23 mouse cellular contexts compared by ENCODE assay signal in the genomic region with DNA sequence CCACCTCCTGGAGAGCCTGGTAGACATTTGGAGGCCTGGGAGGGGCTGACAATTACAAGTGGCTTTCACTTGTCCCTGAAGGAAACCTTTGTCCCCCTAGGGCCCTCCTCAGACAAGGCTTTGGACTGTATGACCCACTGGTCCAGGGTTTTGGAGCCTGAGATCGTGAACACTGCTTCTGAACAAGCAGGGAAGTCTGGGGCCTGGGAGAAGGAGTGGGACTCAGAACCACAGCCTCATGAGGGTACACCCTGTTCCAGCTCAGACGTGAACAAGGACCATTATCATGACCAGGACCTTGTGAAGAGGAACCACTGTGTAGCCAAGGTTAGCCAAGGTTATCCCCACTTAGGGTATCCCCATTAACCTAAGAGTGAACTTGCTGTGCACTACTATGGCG. TPM values are rescaled to one million over a fixed set of nuclear protein-coding genes. Genes with fewer than 3 reads are reported as not detected.
DNase-seq lines count a peak whose midpoint lies in the region; ATAC-seq and TF ChIP-seq lines count a peak whose summit lies in the region.
"Had no signal": no experiment of that assay in that cellular context is flagged by ENCODE, and none has a peak within 500 bp of the region (broad histone marks: within the 10 kb centered on the region; RNA-seq: fewer than 3 reads in every experiment).

No protein-coding gene starts in this region.

- no peak overlapping the region for H3K4me2 ChIP-seq in intestine, embryonic 14.5 days (ENCODE audit: low read length)
- no peak overlapping the region for H3K4me2 ChIP-seq in intestine, embryonic 15.5 days (replicated peaks)
- H3K4me2 ChIP-seq: embryonic facial prominence, embryonic 12.5 days; forebrain, embryonic 13.5 days; forebrain, embryonic 15.5 days had no signal

- no peak overlapping the region for H3K9ac ChIP-seq in intestine, embryonic 14.5 days (ENCODE audit: low read length)
- H3K9ac ChIP-seq in intestine, embryonic 15.5 days: no peak overlapping the region
- H3K9ac ChIP-seq: embryonic facial prominence, embryonic 12.5 days; forebrain, embryonic 13.5 days; forebrain, embryonic 15.5 days; forebrain, postnatal 0 days had no signal

- H3K27me3 ChIP-seq in intestine, embryonic 14.5 days (replicated peaks; ENCODE audit: control insufficient read depth, insufficient read depth, low read length): no peaks in the 10 kb centered on the region
- H3K27me3 ChIP-seq in intestine, embryonic 15.5 days (replicated peaks): no peaks in the 10 kb centered on the region
- H3K27me3 ChIP-seq in testis, adult 2 months (ENCODE audit: control insufficient read depth, insufficient read depth, low read length): no peaks in the 10 kb centered on the region
- H3K27me3 ChIP-seq: embryonic facial prominence, embryonic 12.5 days; forebrain, embryonic 13.5 days; forebrain, embryonic 15.5 days; Patski had no signal

- no peak for TF ChIP-seq POLR2A in testis, adult 2 months (IDR thresholded peaks at IDR 0.05; ENCODE audit: control insufficient read depth, low read depth, low read length)

- no peaks in the 10 kb centered on the region for H3K9me3 ChIP-seq in intestine, embryonic 14.5 days (ENCODE audit: control insufficient read depth, low read length)
- H3K9me3 ChIP-seq in intestine, embryonic 15.5 days: no peaks in the 10 kb centered on the region
- H3K9me3 ChIP-seq: embryonic facial prominence, embryonic 10.5 days; embryonic facial prominence, embryonic 12.5 days; forebrain, embryonic 13.5 days; forebrain, embryonic 15.5 days; G1E had no signal

- 79% methylated on average over 3 of the region's 3 CpGs for WGBS in intestine, embryonic 14.5 days
- WGBS in intestine, embryonic 15.5 days: 81% methylated on average over 3 of the region's 3 CpGs

- no peak for ATAC-seq in intestine, embryonic 14.5 days (replicated peaks; ENCODE audit: low FRiP score, low TSS enrichment, low read depth)
- no peak for ATAC-seq in intestine, embryonic 15.5 days
- ATAC-seq: activated CD4-positive, CD25-positive, alpha-beta regulatory T cell, adult 4 months; CD4-positive, CD25-positive, alpha-beta regulatory T cell, adult 4 months; forebrain, embryonic 13.5 days; forebrain, embryonic 15.5 days; forebrain, postnatal 0 days; Patski had no signal

- DNase-seq in cerebellum, adult 11-12 months: peak; percentile 36
- DNase-seq in cerebellum, adult 11 months: no peak
- DNase-seq in intestine, embryonic 14.5 days (ENCODE audit: low spot score): peak; percentile 50
- no peak for DNase-seq in testis, postnatal 14 days (ENCODE audit: low spot score)
- DNase-seq: adrenal gland, adult 8-10 months; adrenal gland, postnatal 14 days; adrenal gland, postnatal 36 days; B cell, adult 2 months; cerebellum, adult 2 months; cerebellum, adult 9-10 months; cerebellum, postnatal 10 days; cerebellum, postnatal 25 days; forebrain, postnatal 0 days had no signal

- no peaks in the 10 kb centered on the region for H3K36me3 ChIP-seq in intestine, embryonic 14.5 days (ENCODE audit: control insufficient read depth, insufficient read depth, low read length)
- no peaks in the 10 kb centered on the region for H3K36me3 ChIP-seq in intestine, embryonic 15.5 days
- H3K36me3 ChIP-seq in testis, adult 2 months (ENCODE audit: control insufficient read depth, insufficient read depth, low read length): no peaks in the 10 kb centered on the region
- H3K36me3 ChIP-seq: embryonic facial prominence, embryonic 12.5 days; forebrain, embryonic 15.5 days had no signal

- H3K27ac ChIP-seq in intestine, embryonic 14.5 days (ENCODE audit: low read depth): no peak overlapping the region
- H3K27ac ChIP-seq in intestine, embryonic 15.5 days: no peak overlapping the region
- H3K27ac ChIP-seq in testis, adult 2 months (ENCODE audit: control insufficient read depth, insufficient read depth, low read depth, low read length): no peak overlapping the region
- H3K27ac ChIP-seq: embryonic facial prominence, embryonic 10.5 days; embryonic facial prominence, embryonic 12.5 days; forebrain, embryonic 13.5 days; forebrain, embryonic 15.5 days had no signal

- TF ChIP-seq CTCF in testis, adult 2 months (IDR thresholded peaks at IDR 0.05; ENCODE audit: control insufficient read depth, insufficient read depth, insufficient replicate concordance, low read depth, low read length): no peak

- peaks cover 14% of the 10 kb centered on the region for H3K4me1 ChIP-seq in intestine, embryonic 14.5 days (replicated peaks; ENCODE audit: control insufficient read depth, insufficient read depth, low read length)
- H3K4me1 ChIP-seq in intestine, embryonic 15.5 days (replicated peaks): peaks cover 8% of the 10 kb centered on the region; the same call in 1 of the 2 replicates
- peaks cover 22% of the 10 kb centered on the region for H3K4me1 ChIP-seq in testis, adult 2 months (ENCODE audit: control insufficient read depth, insufficient read depth, low read length)

- H3K4me3 ChIP-seq in intestine, embryonic 14.5 days (ENCODE audit: low read depth, low read length): no peak overlapping the region
- no peak overlapping the region for H3K4me3 ChIP-seq in intestine, embryonic 15.5 days (replicated peaks)
- H3K4me3 ChIP-seq in testis, adult 2 months (ENCODE audit: control insufficient read depth, low read depth, low read length): peak overlapping the region; percentile 94
- H3K4me3 ChIP-seq: embryonic facial prominence, embryonic 10.5 days; embryonic facial prominence, embryonic 12.5 days; forebrain, embryonic 13.5 days; forebrain, embryonic 15.5 days had no signal

RNA-seq across cellular contexts. Expression of a gene that starts 1.9 kb away (rescaled TPM):
- 57.1 and 59.6 TPM in 2 replicates for polyA plus RNA-seq in intestine, embryonic 14.5 days (2014; fragmentation: Nextera tagmentation; extraction: Ambion mirVana)
- 71.7 and 81.7 TPM in 2 replicates for polyA plus RNA-seq in intestine, embryonic 15.5 days (2015; fragmentation: Nextera tagmentation; extraction: Ambion mirVana)
- polyA plus RNA-seq in testis, adult 2 months (2012; rRNA removed): 296 and 312 TPM in 2 replicates

RNA-seq across cellular contexts. Expression of a gene that starts 1.9 kb away (rescaled TPM):
- polyA plus RNA-seq in intestine, embryonic 14.5 days (2014; fragmentation: Nextera tagmentation; extraction: Ambion mirVana): 3.8 and 4.2 TPM in 2 replicates
- 3.1 and 4.2 TPM in 2 replicates for polyA plus RNA-seq in intestine, embryonic 15.5 days (2015; fragmentation: Nextera tagmentation; extraction: Ambion mirVana)
- 72.0 and 74.9 TPM in 2 replicates for polyA plus RNA-seq in testis, adult 2 months (2012; rRNA removed)
- polyA plus RNA-seq: activated CD4-positive, CD25-positive, alpha-beta regulatory T cell, adult 4 months had no signal

RNA-seq across cellular contexts. Expression of a gene that starts 7.6 kb away (rescaled TPM):
- polyA plus RNA-seq in intestine, embryonic 14.5 days (2014; fragmentation: Nextera tagmentation; extraction: Ambion mirVana): 8.2 and 8.7 TPM in 2 replicates
- 6.9 and 7.0 TPM in 2 replicates for polyA plus RNA-seq in intestine, embryonic 15.5 days (2015; fragmentation: Nextera tagmentation; extraction: Ambion mirVana)
- 33.3 and 39.3 TPM in 2 replicates for polyA plus RNA-seq in testis, adult 2 months (2012; rRNA removed)

RNA-seq across cellular contexts. Expression of a gene that starts 11.2 kb away (rescaled TPM):
- 18.4 and 21.5 TPM in 2 replicates for polyA plus RNA-seq in intestine, embryonic 14.5 days (2014; fragmentation: Nextera tagmentation; extraction: Ambion mirVana)
- polyA plus RNA-seq in intestine, embryonic 15.5 days (2015; fragmentation: Nextera tagmentation; extraction: Ambion mirVana): 34.6 and 41.9 TPM in 2 replicates
- 21.2 and 22.7 TPM in 2 replicates for polyA plus RNA-seq in testis, adult 2 months (2012; rRNA removed)

RNA-seq across cellular contexts. Expression of a gene that starts 26.3 kb away (rescaled TPM):
- polyA plus RNA-seq in intestine, embryonic 14.5 days (2014; fragmentation: Nextera tagmentation; extraction: Ambion mirVana): 11.7 and 12.8 TPM in 2 replicates
- polyA plus RNA-seq in intestine, embryonic 15.5 days (2015; fragmentation: Nextera tagmentation; extraction: Ambion mirVana): 5.2 and 5.7 TPM in 2 replicates
- polyA plus RNA-seq in testis, adult 2 months (2012; rRNA removed): 4.7 and 5.1 TPM in 2 replicates

Comparison
In these comparisons a context has a peak if more than half of its experiments do, and no peak if none do; other contexts are left out.
1. DNase-seq: peak in cerebellum, adult 11-12 months (single experiment) and intestine, embryonic 14.5 days (single experiment); none in cerebellum, adult 11 months (single experiment) and testis, postnatal 14 days (single experiment).
2. RNA of a gene that starts 1.9 kb away (polyA plus RNA-seq): 72.0 to 74.9 TPM in testis, adult 2 months; 3.8 to 4.2 TPM in intestine, embryonic 14.5 days and 3.1 to 4.2 TPM in intestine, embryonic 15.5 days; every median in the first group is over 10 times any median in the second.